Mouse (Mus musculus) adrenal gland, adult 18-20 months (tissue): ENCODE data around the gene Birc5. TPM values are rescaled to one million over a fixed set of nuclear protein-coding genes. Genes with fewer than 3 reads are reported as not detected.
"Not testable (repeated sequence)": the region's sequence is repeated elsewhere in the genome, so short reads cannot be mapped to it uniquely, and the experiment has no call there.

Experiments used
- DNase-seq, 2 experiments: peaks; one replicate each; pipeline ENCODE4 v3.0.0; 2021 to 2022; ENCODE audit warnings: low spot score in 2 of 2
- long read RNA-seq, 2 experiments: library from polyadenylated mRNA; stranded (forward); transcript quantifications; one replicate each; pipeline ENCODE4 v2.0.0; 2021
- total RNA-seq, 2 experiments: library from RNA; stranded (reverse); gene quantifications; 1 replicate in 1 of 2; 2 replicates in 1 of 2; pipeline ENCODE4 v1.2.3; 2021

Gene Birc5
- total RNA-seq = 1 to 10 TPM in 1 of 2 experiments, under 1 TPM in 1; 0.61 to 1.2 TPM
- long read RNA-seq, experiment 1, partial matches to known transcripts = 0 of 1 reads
- long read RNA-seq, experiment 1, other reads (novel, unspliced or antisense) = 0 of 1 reads
- long read RNA-seq, experiment 2, partial matches to known transcripts = 0 of 1 reads
- long read RNA-seq, experiment 2, other reads (novel, unspliced or antisense) = 0 of 1 reads

DNA sequence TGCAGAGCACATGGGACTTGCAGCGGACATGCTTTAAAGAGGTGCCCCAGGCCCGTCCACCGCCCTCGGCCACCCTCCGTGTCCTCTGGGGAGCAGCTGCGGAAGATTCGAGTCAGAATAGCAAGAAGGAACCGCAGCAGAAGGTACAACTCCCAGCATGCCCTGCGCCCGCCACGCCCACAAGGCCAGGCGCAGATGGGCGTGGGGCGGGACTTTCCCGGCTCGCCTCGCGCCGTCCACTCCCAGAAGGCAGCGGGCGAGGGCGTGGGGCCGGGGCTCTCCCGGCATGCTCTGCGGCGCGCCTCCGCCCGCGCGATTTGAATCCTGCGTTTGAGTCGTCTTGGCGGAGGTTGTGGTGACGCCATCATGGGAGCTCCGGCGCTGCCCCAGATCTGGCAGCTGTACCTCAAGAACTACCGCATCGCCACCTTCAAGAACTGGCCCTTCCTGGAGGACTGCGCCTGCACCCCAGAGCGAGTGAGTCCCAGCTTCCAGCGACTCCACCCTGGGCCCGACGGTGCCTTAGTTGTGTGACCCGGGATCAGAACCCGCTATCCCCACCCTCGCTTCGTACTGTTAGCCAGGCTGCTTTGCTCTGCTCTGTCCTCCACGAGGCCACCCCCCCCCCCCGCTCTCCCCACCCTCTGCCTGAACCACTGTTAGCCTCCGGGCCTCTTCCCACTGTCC lies at the start of gene Birc5:
Gene Birc5 (plus strand): TSS at position 267 of the 687 bp plus-strand sequence.
- peak; percentile 96 to 98 for DNase-seq

DNA sequence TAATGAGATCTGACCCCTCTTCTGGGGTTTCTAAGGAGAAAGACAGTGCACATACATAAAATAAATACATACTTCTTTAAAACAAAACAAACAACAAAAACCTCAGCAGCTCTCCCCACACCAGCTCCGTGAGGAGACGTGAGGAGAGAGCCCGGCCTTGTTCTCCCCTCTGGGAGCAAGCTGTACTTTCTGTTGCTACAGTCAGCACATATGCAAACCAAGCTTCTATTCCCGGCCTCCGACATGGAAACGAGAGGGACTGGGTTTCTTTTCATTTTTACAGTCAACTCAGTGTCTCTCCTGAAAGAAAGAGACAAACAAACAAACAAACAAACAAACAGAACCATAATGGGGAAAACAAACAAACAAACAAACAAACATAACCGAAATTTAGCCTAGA lies 49.0 kb upstream of the Birc5 start:
- no peak for DNase-seq

DNA sequence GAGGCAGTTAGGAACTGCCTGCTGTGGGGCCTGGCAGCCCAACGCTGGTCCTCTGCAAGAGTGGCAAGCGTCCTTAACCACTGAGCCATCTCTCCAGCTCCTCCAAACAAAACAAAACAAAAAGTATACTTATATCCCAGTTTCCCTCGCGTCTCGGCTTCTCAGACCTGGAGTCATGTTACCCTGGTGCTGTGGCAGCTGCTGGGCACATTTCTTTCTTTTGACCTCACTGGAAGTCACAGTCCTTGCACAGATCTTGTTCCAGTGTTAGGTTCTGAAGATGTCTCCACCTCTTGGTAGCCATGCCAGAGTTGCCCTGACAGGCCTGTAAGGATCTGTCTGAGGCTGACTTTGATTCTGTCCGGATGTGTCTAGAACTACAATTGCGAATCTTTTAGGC lies 47.4 kb upstream of the Birc5 start:
- DNase-seq = no peak

GRCm38 (mm10) chr11:117803166-117803688 lies 45.8 kb upstream of the Birc5 start:
- DNase-seq = no peak

DNA sequence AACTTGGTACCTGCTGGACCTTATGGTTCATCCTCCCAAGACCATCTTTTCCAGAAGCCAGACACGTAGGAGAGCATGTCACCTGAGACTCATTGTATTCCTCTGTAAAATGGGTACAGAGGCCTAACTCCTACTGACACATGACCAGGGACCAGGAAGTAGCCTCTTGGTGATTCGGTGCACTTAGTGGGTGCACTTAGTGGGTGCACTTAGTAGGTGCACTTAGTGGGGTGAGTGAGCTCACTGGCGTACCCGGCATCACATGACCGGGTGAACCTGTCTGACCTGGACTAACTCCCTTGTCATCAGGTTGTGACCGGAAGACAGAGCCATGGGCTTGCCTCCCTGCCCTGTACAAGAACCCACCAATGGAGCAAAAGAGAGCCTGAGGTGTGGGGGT lies 42.3 kb upstream of the Birc5 start:
- DNase-seq = no peak

- peak; percentile 75 to 82 for DNase-seq
These were observed 39.4 kb upstream of the Birc5 start, which contains the start of the genes Gm20708 and Syngr2 for GRCm38 (mm10) chr11:117809407-117810311. Gene Gm20708 (plus strand): TSS chr11:117809668. Gene Syngr2 (plus strand): TSS chr11:117809668.

DNA sequence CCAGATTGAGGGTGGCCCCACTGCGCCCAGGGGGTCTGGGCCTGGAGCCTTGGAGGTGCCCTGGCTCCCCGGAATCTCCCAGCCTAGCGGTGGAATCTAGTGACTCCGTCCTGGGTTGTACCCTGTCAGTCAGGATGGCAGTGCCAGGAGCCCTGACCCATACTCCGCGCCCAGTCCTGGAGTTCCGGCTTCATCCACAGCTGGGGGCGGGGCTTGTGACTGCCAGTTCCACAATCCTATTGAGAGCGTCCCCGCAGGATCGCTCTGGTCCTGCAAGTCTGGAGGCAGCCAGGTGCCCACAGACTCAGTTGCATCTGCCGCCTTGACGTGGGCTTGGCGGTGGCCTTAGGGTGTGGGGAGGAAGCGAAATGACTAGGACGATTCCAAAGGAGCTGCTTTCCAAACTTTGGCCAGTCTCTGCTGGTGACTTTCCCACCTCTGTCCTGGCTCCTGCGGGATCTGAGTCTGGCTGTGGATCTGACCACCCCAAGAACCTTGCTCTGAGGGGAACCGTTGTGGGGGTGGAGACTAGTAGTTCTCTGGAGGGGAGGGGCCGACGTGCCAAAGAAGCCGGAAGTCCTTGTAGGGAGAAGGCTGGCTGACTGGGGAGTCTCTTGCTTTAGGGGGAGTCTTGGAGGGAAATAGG lies 38.5 kb upstream of the Birc5 start:
- DNase-seq = peak; percentile 86

DNA sequence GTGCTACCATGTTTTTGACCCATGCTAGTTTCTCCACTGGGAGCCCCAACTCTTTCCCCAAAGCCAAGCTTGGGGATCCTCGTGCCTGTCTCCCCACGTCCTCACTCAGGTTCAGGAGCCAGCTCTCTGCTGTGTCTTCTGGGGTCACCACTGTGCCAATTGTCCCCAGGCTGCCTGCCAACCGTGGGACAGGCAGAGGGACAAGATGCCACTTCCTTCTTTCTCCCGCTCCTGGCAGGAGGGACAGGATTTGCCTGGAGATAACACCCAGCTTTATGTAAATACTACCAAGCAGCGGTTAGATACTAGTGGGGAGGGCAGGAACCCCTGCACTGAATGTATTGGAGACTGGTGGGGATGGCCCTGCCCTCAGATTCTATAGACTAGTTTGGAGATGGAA lies 35.2 kb upstream of the Birc5 start:
- no peak for DNase-seq

GRCm38 (mm10) chr11:117814704-117815366 lies 34.2 kb upstream of the Birc5 start:
- DNase-seq = no peak

DNA sequence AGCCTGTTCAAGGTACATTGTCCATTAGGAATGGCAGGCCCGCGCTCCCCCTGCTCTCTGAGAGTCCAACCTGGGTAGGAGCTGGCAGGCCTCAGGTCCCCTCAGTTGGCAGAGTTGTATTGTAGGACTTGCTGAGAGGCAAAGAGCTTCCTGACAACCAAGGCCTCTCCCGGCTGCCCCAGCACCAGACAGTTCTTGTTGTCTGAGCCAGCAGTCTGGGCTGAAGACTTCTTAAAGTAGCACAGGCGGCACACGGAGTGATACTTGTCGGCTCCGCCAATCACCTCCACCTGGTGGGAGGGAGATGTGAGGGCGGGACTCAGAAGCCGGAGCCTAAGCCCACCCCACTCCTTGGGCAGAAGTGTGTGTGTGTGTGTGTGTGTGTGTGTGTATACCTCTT lies 33.2 kb upstream of the Birc5 start:
- DNase-seq = not testable (repeated sequence)

- DNase-seq = no peak
These were observed 32.6 kb upstream of the Birc5 start for GRCm38 (mm10) chr11:117816389-117816996.

DNA sequence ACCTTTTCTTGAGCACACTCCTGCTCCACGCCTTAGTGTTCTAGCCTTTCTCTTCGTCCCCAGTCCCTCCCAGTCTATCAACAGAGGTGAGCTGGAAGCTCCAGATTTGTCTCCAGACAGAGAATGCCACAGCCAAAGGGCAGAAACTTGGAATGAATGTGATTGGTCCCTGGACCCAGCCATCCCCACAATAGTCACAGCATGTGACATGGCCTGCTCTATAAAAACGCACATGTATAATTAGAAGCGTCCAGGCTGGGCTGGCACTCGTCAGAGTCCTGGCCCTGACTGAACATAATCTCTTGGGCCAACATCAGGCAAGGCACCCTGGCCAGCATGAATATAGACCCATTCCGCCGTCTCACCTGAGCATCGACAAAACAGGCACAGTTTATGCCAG lies 30.0 kb upstream of the Birc5 start:
- DNase-seq = no peak

- no peak for DNase-seq
These were observed 28.9 kb upstream of the Birc5 start for GRCm38 (mm10) chr11:117820173-117820572.

DNA sequence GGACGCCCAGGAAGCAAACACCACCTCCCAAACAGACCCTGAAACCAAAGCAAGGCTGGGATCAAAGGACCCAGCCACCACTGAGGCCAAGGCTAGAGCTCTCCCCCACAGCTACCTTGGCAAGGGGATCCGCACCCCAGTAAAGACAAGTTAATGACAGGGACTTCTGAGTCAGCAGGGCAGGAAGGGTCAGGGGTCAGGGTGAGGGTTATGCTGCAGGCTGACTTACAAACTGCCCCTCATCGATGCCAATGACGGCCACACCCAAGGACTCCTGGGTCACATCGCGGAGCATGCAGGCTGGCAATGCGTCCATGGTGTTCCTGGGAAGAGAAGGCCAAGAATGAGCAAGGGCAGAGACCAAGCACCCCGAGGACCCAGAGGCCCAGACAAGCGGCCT lies 27.2 kb upstream of the Birc5 start:
- DNase-seq = no peak

DNA sequence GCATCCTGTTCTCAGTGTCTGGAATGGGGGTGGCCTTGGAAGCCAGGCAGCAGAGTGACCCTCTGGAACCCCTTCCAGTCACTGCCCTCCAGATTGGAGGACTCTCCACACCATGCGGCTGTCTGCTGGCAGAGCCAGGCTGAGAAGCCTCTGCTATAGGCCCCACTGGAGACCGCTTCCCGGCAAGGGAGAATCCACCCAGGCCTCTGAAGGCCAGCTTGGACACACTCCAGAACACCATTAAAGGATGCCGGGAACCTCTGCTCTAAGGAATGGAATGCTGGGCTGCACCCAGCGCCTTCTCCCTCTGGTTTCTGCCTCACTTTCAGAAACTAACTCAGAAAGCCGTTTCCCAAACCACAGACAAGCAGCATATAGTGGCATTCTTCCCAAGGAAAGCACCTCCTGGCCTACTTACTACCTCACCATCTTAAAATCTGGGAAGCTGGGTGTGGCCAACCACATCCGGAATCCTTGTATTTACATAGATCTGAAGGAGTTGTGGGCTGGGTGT lies 26.3 kb upstream of the Birc5 start:
- DNase-seq = no peak

- no peak for DNase-seq
These were observed 25.6 kb upstream of the Birc5 start for GRCm38 (mm10) chr11:117823411-117823810.

- DNase-seq = peak; percentile 77 to 78
These were observed 24.7 kb upstream of the Birc5 start for GRCm38 (mm10) chr11:117824060-117824969.

GRCm38 (mm10) chr11:117825333-117826101 lies 23.5 kb upstream of the Birc5 start, which contains the start of the genes Afmid and Tk1:
Gene Afmid (plus strand): TSS chr11:117825924.
Gene Tk1 (minus strand): TSS chr11:117826092.
- DNase-seq = peak; percentile 44 to 50
